Mouse (Mus musculus): ENCODE measurements around the gene Ucn2. TPM values are rescaled to one million over a fixed set of nuclear protein-coding genes. Genes with fewer than 3 reads are reported as not detected.
A peak's percentile ranks its signal among the peaks of the same experiment; 100 is the strongest.

Ucn2 gene
- total and polyA plus RNA-seq, 2 experiments from 2014 or later, result not detected

DNA sequence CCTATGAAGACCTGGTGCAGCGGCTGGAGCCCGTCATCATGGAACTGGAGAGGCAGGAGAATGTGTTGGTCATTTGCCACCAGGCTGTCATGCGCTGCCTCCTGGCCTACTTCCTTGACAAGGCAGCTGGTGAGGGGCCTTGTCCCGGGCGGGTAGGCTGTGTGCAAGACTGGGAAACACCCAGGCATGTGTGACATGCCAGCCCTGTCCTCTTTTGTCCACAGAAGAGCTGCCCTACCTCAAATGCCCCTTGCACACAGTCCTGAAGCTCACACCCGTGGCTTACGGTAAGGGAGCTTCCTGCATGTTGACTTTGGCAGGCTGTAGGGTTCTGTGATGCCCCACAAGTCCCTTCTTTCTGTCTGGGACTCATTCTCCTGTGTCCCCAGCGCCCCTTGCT, 41.7 kb downstream of the Ucn2 start:
- ATAC-seq (ENCODE audit: insufficient read depth, low read depth), result peak; percentile 81
- Histone ChIP-seq H3K9me3 (replicated peaks; ENCODE audit: control insufficient read depth, low read length) (no peaks in the 10 kb centered on the region), H3K36me3 (replicated peaks; ENCODE audit: control insufficient read depth, insufficient read depth, low read length) (no peaks in the 10 kb centered on the region), H3K4me1 (ENCODE audit: control insufficient read depth, insufficient read depth) (no peaks in the 10 kb centered on the region), H3K4me3 (ENCODE audit: low read depth, low read length) (no peak overlapping the region), H3K27me3 (ENCODE audit: control insufficient read depth, insufficient read depth, low read length) (no peaks in the 10 kb centered on the region), H3K27ac (ENCODE audit: low read depth) (peak overlapping the region; percentile 48; the same call in 1 of the 2 replicates), H3K9ac (replicated peaks; ENCODE audit: low read depth, low read length) (no peak overlapping the region), H3K4me2 (ENCODE audit: low read depth, low read length) (no peak overlapping the region)
- TF ChIP-seq EP300 (IDR thresholded peaks at IDR 0.05; ENCODE audit: low read depth) (no peak), CTCF (IDR thresholded peaks at IDR 0.05; ENCODE audit: low read depth) (no peak)
- 41% methylated on average over 8 of the region's 8 CpGs for WGBS
- DNase-seq (ENCODE audit: low spot score), result peak; percentile 50

DNA sequence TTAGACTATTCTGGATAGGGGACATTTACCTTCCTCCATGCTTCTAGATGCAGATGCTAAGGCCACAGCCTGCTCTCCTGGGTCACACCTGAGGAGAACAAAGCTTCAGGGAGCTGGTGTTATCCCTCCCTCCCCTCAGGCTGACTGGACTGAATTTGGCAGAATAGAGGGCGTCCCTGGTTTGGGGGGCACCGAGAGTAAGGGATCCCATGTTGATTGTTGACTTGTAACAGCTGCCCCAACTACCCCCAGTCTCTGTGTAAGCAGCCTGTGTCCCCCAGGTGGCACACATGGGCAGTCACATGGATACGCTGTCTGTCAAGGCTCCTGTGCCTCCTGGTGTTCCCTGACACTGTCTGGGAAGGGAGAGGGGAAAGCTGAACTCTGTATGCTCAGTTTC, 42.6 kb downstream of the Ucn2 start:
- Histone ChIP-seq H3K27me3 (ENCODE audit: control insufficient read depth, insufficient read depth, low read length) (no peaks in the 10 kb centered on the region), H3K9me3 (replicated peaks; ENCODE audit: control insufficient read depth, low read length) (no peaks in the 10 kb centered on the region), H3K4me1 (ENCODE audit: control insufficient read depth, insufficient read depth) (no peaks in the 10 kb centered on the region), H3K36me3 (replicated peaks; ENCODE audit: control insufficient read depth, insufficient read depth, low read length) (no peaks in the 10 kb centered on the region), H3K4me2 (ENCODE audit: low read depth, low read length) (no peak overlapping the region), H3K9ac (replicated peaks; ENCODE audit: low read depth, low read length) (no peak overlapping the region), H3K4me3 (ENCODE audit: low read depth, low read length) (no peak overlapping the region), H3K27ac (ENCODE audit: low read depth) (no peak overlapping the region)
- no peak for ATAC-seq (ENCODE audit: insufficient read depth, low read depth)
- DNase-seq (ENCODE audit: low spot score), result no peak
- TF ChIP-seq CTCF (IDR thresholded peaks at IDR 0.05; ENCODE audit: low read depth) (no peak), EP300 (IDR thresholded peaks at IDR 0.05; ENCODE audit: low read depth) (no peak)
- 86% methylated on average over 3 of the region's 3 CpGs for WGBS

DNA sequence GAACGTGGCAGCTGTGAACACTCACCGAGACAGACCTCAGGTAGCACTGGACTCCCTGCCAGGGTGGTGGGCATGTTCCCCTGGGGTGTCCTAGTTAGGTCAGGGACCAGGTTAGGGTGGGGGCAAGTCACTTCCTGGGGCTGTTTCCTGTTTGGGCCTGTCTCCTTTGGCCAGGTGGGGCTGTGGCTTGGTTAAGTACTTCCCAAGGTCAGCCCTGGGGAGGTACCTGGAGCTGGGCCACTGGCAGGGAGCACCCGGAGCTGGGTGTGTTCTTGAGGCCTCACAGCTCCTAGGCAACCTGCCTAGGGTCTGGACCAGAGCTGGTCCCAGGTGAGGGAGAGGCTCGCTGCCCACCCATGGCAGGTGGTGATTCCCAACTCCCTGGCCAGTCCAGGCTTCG, 43.1 kb downstream of the Ucn2 start:
- no peak for DNase-seq (ENCODE audit: low spot score)
- H3K4me3 ChIP-seq (ENCODE audit: low read depth, low read length), result no peak overlapping the region
- no peak overlapping the region for H3K9ac ChIP-seq (replicated peaks; ENCODE audit: low read depth, low read length)
- TF ChIP-seq CTCF (IDR thresholded peaks at IDR 0.05; ENCODE audit: low read depth) (no peak), EP300 (IDR thresholded peaks at IDR 0.05; ENCODE audit: low read depth) (no peak)
- no peak for ATAC-seq (ENCODE audit: insufficient read depth, low read depth)
- 59% methylated on average over 5 of the region's 5 CpGs for WGBS
- no peak overlapping the region for H3K4me2 ChIP-seq (ENCODE audit: low read depth, low read length)
- H3K36me3 ChIP-seq (replicated peaks; ENCODE audit: control insufficient read depth, insufficient read depth, low read length), result no peaks in the 10 kb centered on the region
- H3K27ac ChIP-seq (ENCODE audit: low read depth), result no peak overlapping the region
- no peaks in the 10 kb centered on the region for H3K9me3 ChIP-seq (replicated peaks; ENCODE audit: control insufficient read depth, low read length)
- no peaks in the 10 kb centered on the region for H3K27me3 ChIP-seq (ENCODE audit: control insufficient read depth, insufficient read depth, low read length)
- H3K4me1 ChIP-seq (ENCODE audit: control insufficient read depth, insufficient read depth), result no peaks in the 10 kb centered on the region

DNA sequence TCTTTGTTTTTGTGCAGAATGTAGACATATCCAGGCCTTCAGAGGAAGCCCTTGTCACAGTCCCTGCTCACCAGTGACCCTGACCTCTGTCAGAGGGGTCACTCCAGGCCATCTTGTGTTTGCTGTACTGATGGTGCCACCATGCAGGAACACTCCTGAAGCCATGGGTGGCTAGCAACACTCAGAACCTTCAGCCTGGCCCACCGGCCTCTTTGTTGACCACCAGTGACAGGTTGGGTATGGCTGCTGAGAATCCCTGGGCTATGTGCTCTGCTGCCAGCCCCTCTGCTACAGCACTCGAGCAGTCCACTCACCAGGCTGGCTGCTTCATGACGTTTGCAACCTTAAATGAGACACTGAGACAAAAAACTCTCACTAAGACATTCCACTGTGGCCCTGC, 44.5 kb downstream of the Ucn2 start:
- H3K9me3 ChIP-seq (replicated peaks; ENCODE audit: control insufficient read depth, low read length), result no peaks in the 10 kb centered on the region
- DNase-seq (ENCODE audit: low spot score) (no peak), ATAC-seq (ENCODE audit: insufficient read depth, low read depth) (no peak)
- TF ChIP-seq CTCF (IDR thresholded peaks at IDR 0.05; ENCODE audit: low read depth), result no peak
- no peak for TF ChIP-seq EP300 (IDR thresholded peaks at IDR 0.05; ENCODE audit: low read depth)
- H3K27me3 ChIP-seq (ENCODE audit: control insufficient read depth, insufficient read depth, low read length), result no peaks in the 10 kb centered on the region
- H3K4me3 ChIP-seq (ENCODE audit: low read depth, low read length), result no peak overlapping the region
- no peaks in the 10 kb centered on the region for H3K4me1 ChIP-seq (ENCODE audit: control insufficient read depth, insufficient read depth)
- no peak overlapping the region for H3K27ac ChIP-seq (ENCODE audit: low read depth)
- no peaks in the 10 kb centered on the region for H3K36me3 ChIP-seq (replicated peaks; ENCODE audit: control insufficient read depth, insufficient read depth, low read length)
- no peak overlapping the region for H3K9ac ChIP-seq (replicated peaks; ENCODE audit: low read depth, low read length)
- 63% methylated on average over 3 of the region's 3 CpGs for WGBS
- no peak overlapping the region for H3K4me2 ChIP-seq (ENCODE audit: low read depth, low read length)

DNA sequence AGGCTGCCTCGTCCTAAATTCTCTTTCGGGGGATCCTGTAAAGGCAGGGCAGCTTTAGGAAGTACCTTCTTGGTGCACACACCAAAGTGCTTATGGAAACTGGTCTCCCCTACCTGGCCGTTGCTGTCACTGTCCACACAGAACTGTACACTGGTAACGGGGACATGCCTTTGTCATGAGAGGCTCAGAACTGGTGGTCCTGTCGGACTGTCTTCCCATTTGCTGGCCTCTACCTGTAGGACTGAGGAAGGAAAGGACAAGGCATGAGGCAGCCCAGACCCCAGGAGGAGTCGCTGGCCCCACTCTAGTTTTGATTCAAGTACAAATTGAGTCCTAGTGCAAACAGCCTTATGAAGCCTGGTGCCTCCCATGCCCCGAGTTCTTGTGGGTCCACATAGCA, 45.2 kb downstream of the Ucn2 start:
- ATAC-seq (ENCODE audit: insufficient read depth, low read depth), result no peak
- no peaks in the 10 kb centered on the region for H3K9me3 ChIP-seq (replicated peaks; ENCODE audit: control insufficient read depth, low read length)
- H3K4me1 ChIP-seq (ENCODE audit: control insufficient read depth, insufficient read depth), result no peaks in the 10 kb centered on the region
- H3K4me3 ChIP-seq (ENCODE audit: low read depth, low read length), result no peak overlapping the region
- no peaks in the 10 kb centered on the region for H3K27me3 ChIP-seq (ENCODE audit: control insufficient read depth, insufficient read depth, low read length)
- no peaks in the 10 kb centered on the region for H3K36me3 ChIP-seq (replicated peaks; ENCODE audit: control insufficient read depth, insufficient read depth, low read length)
- H3K27ac ChIP-seq (ENCODE audit: low read depth), result no peak overlapping the region
- no peak overlapping the region for H3K4me2 ChIP-seq (ENCODE audit: low read depth, low read length)
- no peak overlapping the region for H3K9ac ChIP-seq (replicated peaks; ENCODE audit: low read depth, low read length)
- DNase-seq (ENCODE audit: low spot score), result no peak
- 81% methylated on average over 7 of the region's 7 CpGs for WGBS
- TF ChIP-seq EP300 (IDR thresholded peaks at IDR 0.05; ENCODE audit: low read depth) (no peak), CTCF (IDR thresholded peaks at IDR 0.05; ENCODE audit: low read depth) (no peak)

DNA sequence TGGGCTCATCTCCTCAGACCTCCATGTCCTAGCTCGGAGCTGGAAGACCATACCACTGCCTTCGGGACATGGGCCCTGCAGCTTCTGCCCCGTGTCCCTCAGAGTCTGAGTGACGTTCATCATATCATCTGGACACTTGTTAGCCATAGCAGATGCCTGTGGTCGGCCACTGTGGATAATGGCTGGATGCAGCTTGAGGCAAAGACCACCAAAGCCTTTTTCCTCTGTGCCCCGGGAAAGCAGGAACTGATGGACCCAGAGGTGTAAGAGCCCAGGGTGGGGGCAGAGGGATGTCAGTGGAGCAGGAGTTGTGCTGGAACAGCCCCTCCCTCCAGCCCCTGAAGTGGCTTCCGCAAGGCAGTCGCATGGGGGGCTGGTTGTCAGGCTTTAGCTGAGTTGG, 45.9 kb downstream of the Ucn2 start:
- no peak for TF ChIP-seq CTCF (IDR thresholded peaks at IDR 0.05; ENCODE audit: low read depth)
- Histone ChIP-seq H3K36me3 (replicated peaks; ENCODE audit: control insufficient read depth, insufficient read depth, low read length) (no peaks in the 10 kb centered on the region), H3K27ac (ENCODE audit: low read depth) (no peak overlapping the region), H3K27me3 (ENCODE audit: control insufficient read depth, insufficient read depth, low read length) (no peaks in the 10 kb centered on the region), H3K9me3 (replicated peaks; ENCODE audit: control insufficient read depth, low read length) (no peaks in the 10 kb centered on the region), H3K4me1 (ENCODE audit: control insufficient read depth, insufficient read depth) (no peaks in the 10 kb centered on the region), H3K9ac (replicated peaks; ENCODE audit: low read depth, low read length) (no peak overlapping the region), H3K4me2 (ENCODE audit: low read depth, low read length) (no peak overlapping the region), H3K4me3 (ENCODE audit: low read depth, low read length) (no peak overlapping the region)
- ATAC-seq (ENCODE audit: insufficient read depth, low read depth), result no peak
- 76% methylated on average over 8 of the region's 8 CpGs for WGBS
- no peak for DNase-seq (ENCODE audit: low spot score)
